Mouse (Mus musculus) forebrain, embryonic 13.5 days (tissue): Measurements from ENCODE around the gene Acly. TPM values are rescaled to one million over a fixed set of nuclear protein-coding genes. Genes with fewer than 3 reads are reported as not detected.
A peak's percentile ranks its signal among the peaks of the same experiment; 100 is the strongest.

Experiments
- ATAC-seq: fragments of 200-750 bp; cut with Nextera tagmentation; 2 replicates; pipeline ENCODE4 v1.8.0; 2017
- H3K27ac ChIP-seq: fragments of 300-500 bp; sonication (generic); 2 replicates; pipeline ENCODE4 v1.5.1; 2015; ENCODE audit warnings: inconsistent platforms, mild to moderate bottlenecking, moderate library complexity
- H3K27me3 ChIP-seq: fragments of 300-500 bp; sonication (generic); 2 replicates; pipeline ENCODE4 v1.6.1; 2015; ENCODE audit warnings: mild to moderate bottlenecking, inconsistent platforms
- H3K36me3 ChIP-seq: fragments of 300-500 bp; sonication (generic); 2 replicates; pipeline ENCODE4 v1.6.1; 2015; ENCODE audit warnings: mild to moderate bottlenecking, inconsistent platforms; ENCODE audit not compliant: poor library complexity, severe bottlenecking
- H3K4me1 ChIP-seq: fragments of 300-500 bp; sonication (generic); 2 replicates; pipeline ENCODE4 v1.6.1; 2015; ENCODE audit warnings: inconsistent platforms
- H3K4me2 ChIP-seq: fragments of 300-500 bp; sonication (generic); 2 replicates; pipeline ENCODE4 v1.6.1; 2015; ENCODE audit warnings: inconsistent platforms, mild to moderate bottlenecking, moderate library complexity
- H3K4me3 ChIP-seq: fragments of 300-500 bp; sonication (generic); 2 replicates; pipeline ENCODE4 v1.5.1; 2015; ENCODE audit warnings: mild to moderate bottlenecking, inconsistent platforms
- H3K9ac ChIP-seq: fragments of 300-500 bp; sonication (generic); 2 replicates; pipeline ENCODE4 v1.6.1; 2015; ENCODE audit warnings: mild to moderate bottlenecking, inconsistent platforms
- H3K9me3 ChIP-seq: fragments of 300-500 bp; sonication (generic); replicated peaks from 2 replicates; pipeline ENCODE4 v1.6.1; 2016; ENCODE audit warnings: inconsistent platforms
- WGBS: fragments of 180-500 bp; shearing (Covaris S2); methylation state at CpG from one replicate; pipeline ENCODE4 v1.1.7; 2015; 5-methylcytosine and 5-hydroxymethylcytosine counted together
- polyA plus RNA-seq: library from polyadenylated mRNA; unstranded; fragments of >200 nt; fragmentation: Nextera tagmentation; extraction: Ambion mirVana; gene quantifications from 2 replicates; pipeline ENCODE4 v1.2.1, GENCODE M21; 2015

Gene Acly
- polyA plus RNA-seq = 251 and 271 TPM in 2 replicates

DNA sequence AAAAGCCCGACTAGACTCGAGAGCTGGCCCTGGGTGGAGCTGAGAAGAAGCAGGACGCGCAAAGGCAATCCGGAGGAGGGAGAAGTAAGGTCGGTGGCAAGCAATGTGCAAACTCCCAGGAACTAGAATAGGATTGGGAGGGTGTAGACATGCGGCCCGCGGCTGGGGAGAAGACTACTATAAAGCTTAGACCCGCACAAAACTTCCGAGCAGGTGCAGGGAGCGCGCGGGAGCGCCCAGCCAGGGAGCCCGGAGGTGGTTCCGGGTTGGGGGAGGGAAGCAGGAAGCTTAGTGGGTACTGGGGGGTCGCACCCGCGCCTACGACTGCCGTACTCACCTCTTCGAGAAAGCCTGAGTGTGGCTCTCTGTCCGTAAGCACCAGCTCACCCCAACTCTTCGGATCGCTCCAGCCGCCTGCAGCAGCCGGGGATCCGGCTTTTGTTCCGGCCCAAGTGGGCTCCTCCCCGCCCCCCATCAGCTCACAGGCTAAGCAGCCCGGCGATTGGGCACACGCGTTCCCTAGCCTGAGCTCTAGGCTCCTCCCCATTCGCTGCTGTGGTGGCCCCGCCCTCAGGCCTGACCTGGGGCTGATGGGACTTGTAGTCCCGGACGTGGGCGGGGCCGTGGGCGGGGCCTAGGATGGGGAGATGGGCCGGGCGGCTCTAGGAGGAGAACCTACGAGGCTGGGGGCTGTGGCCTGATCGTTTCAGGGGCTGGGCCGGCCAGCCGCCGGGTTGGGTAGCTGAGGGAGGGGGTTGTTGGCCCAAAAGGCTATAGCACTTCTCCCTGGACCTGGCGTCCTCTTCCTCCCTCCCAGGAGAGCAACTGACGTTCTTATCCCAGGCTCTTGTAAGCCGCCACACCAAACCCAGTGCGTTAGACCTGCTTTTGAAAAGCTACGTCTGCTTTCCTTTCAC lies at the start of gene Acly:
Gene Acly (minus strand): TSS at position 543 of the 917 bp plus-strand sequence.
- H3K27ac ChIP-seq = peak within 1 kb of the TSS; percentile 93
- peak; percentile 99 for ATAC-seq
- H3K4me1 ChIP-seq = peaks cover 32% of the 10 kb centered on the region
- H3K9ac ChIP-seq = peak within 1 kb of the TSS; percentile 88
- H3K4me3 ChIP-seq = peak within 1 kb of the TSS; percentile 91
- under 1% methylated on average over 50 of the region's 54 CpGs for WGBS
- no peaks in the 10 kb centered on the region for H3K9me3 ChIP-seq
- H3K4me2 ChIP-seq = peak within 1 kb of the TSS; percentile 84
- peaks cover 16% of the 10 kb centered on the region for H3K36me3 ChIP-seq
- no peaks in the 10 kb centered on the region for H3K27me3 ChIP-seq

DNA sequence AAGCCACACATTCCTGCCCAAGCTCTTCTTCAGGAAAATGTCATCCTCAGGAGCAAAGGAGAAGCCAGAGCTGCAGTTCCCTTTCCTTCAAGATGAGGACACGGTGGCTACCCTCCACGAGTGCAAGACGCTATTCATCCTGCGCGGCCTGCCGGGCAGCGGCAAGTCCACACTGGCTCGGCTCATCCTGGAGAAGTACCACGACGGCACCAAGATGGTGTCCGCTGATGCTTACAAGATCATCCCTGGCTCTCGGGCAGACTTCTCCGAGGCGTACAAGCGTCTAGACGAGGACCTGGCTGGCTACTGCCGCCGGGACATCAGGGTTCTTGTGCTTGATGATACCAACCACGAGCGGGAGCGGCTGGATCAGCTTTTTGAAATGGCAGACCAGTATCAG lies 48.5 kb upstream of the Acly start:
- H3K9me3 ChIP-seq = no peaks in the 10 kb centered on the region
- H3K27ac ChIP-seq = no peak overlapping the region
- H3K4me3 ChIP-seq = no peak overlapping the region
- peaks cover 15% of the 10 kb centered on the region for H3K4me1 ChIP-seq
- no peak overlapping the region for H3K9ac ChIP-seq
- 71% methylated on average over 21 of the region's 21 CpGs for WGBS
- H3K36me3 ChIP-seq = peaks cover 35% of the 10 kb centered on the region
- H3K27me3 ChIP-seq = peaks cover 13% of the 10 kb centered on the region
- ATAC-seq = no peak
- H3K4me2 ChIP-seq = no peak overlapping the region

DNA sequence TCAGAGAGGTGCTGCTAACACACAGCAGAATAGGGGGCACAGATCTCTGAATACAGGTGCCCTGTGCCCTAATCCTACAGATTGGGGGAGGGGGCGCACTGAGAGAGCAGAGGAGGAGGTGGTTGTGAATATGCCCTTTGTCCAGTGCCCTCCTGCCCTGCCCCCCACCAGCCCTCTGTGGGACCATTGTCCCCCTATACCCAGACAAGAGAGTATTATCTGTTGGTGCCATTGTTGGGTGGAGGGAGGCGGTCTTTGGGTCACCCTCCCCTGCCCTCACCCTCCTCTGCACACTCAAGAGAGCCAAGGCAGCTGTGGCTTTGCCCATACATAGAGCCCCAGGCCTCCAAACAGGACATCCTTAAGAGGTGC lies 47.7 kb upstream of the Acly start:
- 18% methylated on average over 2 of the region's 2 CpGs for WGBS
- Histone ChIP-seq H3K27ac (peak overlapping the region; percentile 12; the same call in 1 of the 2 replicates), H3K9me3 (no peaks in the 10 kb centered on the region)

DNA sequence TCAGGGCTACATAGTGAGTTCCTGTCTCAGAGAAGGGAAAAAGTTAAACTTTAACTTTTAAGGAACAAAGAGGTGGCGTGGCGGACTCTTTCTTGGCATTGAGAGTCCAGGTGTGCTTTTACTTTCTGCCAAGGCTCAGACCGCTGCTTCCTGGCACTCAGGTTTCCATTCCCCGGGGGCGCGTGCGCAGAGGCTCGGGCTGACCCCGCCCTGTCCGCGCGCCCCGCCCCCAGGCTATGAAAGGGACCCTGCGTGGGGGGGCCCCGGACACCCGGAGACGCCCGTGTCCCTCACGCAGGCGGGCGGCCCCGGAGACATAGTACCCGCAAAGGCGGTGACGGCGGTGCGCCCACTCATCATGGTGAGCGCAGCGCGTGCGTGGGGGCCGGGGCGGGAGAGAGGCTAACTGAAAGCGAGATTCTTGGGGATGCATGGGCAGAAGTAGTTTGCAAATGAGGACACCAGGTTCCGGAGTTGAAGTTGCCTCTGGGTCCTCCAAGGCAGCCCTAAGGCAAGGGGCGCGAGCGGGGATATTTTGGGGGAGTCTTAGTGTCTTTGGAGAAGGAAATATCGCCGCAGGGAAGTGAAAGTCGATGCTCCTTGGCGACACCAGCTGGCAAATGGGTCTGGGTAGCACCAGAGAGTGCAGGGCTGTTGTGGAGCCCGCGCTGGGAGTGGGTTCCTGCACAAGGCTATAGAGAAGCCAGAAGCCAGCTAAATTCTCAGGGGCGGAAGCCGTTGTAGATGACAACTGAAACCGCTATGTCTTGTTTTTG lies 47.1 kb upstream of the Acly start, which contains the start of gene Cnp:
Gene Cnp (plus strand): TSS at position 197 of the 776 bp plus-strand sequence.
- Histone ChIP-seq H3K9ac (peak within 1 kb of the TSS; percentile 70), H3K36me3 (peaks cover 21% of the 10 kb centered on the region), H3K4me1 (peaks cover 22% of the 10 kb centered on the region), H3K27ac (peak within 1 kb of the TSS; percentile 12), H3K4me3 (peak within 1 kb of the TSS; percentile 69), H3K4me2 (peak within 1 kb of the TSS; percentile 80), H3K27me3 (peaks cover 20% of the 10 kb centered on the region), H3K9me3 (no peaks in the 10 kb centered on the region)
- peak; percentile 66 for ATAC-seq
- 1% methylated on average over 47 of the region's 47 CpGs for WGBS

More for the DNA sequence above, 47.7 kb upstream of the Acly start:
- Histone ChIP-seq H3K27me3 (peaks cover 20% of the 10 kb centered on the region), H3K4me1 (peaks cover 22% of the 10 kb centered on the region), H3K9ac (peak overlapping the region; percentile 70), H3K4me2 (peak overlapping the region; percentile 80), H3K4me3 (peak overlapping the region; percentile 69), H3K36me3 (peaks cover 27% of the 10 kb centered on the region)
- peak; percentile 7; the same call in 1 of the 2 replicates for ATAC-seq

DNA sequence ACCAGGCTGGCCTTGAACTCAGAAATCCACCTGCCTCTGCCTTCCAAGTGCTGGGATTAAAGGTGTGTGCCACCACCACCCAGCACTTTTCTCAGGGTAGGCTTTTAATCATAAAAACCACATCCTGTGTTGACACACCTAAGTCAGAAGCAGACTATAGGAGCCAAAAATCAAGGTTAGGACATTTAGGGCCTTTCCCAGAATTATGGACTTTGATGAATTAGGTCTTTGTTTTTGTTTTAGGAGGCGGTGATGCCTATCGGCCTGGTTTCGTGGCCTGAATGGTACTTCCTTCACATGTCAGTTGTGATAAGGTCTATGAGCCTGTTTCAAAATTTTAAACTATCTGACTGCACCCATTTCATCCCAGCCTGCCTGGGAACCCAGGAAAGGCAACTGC lies 46.4 kb upstream of the Acly start:
- peak overlapping the region; percentile 80 for H3K4me2 ChIP-seq
- no peaks in the 10 kb centered on the region for H3K9me3 ChIP-seq
- no peak overlapping the region for H3K27ac ChIP-seq
- peaks cover 20% of the 10 kb centered on the region for H3K27me3 ChIP-seq
- peak overlapping the region; percentile 69 for H3K4me3 ChIP-seq
- 95% methylated on average over 3 of the region's 3 CpGs for WGBS
- peaks cover 22% of the 10 kb centered on the region for H3K4me1 ChIP-seq
- ATAC-seq = no peak
- no peak overlapping the region for H3K9ac ChIP-seq
- H3K36me3 ChIP-seq = peaks cover 14% of the 10 kb centered on the region

DNA sequence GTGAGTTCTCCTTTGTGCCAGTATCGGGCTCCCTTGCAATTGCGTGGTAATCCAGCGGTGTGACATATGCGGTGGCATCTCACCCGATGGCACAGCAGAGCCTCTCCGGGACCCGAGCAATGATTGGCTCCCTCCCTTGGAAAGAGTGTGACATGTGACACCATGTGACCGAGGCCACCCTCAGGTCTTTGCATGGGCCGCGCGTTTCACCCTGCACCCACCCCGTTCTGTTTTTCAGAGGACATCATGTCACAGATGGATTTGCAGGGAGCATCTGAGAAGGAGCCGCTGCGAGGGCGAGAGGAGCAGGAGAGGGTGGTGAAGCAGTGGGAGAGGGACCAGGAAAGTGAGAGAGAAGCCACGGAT lies 43.4 kb upstream of the Acly start:
- peak; percentile 6; the same call in 1 of the 2 replicates for ATAC-seq
- peaks cover 22% of the 10 kb centered on the region for H3K4me1 ChIP-seq
- H3K27me3 ChIP-seq = peaks cover 20% of the 10 kb centered on the region
- no peaks in the 10 kb centered on the region for H3K36me3 ChIP-seq
- 6% methylated on average over 16 of the region's 16 CpGs for WGBS
- peak overlapping the region; percentile 21 for H3K4me3 ChIP-seq
- H3K4me2 ChIP-seq = peak overlapping the region; percentile 57
- H3K9ac ChIP-seq = peak overlapping the region; percentile 51
- no peak overlapping the region for H3K27ac ChIP-seq
- no peaks in the 10 kb centered on the region for H3K9me3 ChIP-seq

DNA sequence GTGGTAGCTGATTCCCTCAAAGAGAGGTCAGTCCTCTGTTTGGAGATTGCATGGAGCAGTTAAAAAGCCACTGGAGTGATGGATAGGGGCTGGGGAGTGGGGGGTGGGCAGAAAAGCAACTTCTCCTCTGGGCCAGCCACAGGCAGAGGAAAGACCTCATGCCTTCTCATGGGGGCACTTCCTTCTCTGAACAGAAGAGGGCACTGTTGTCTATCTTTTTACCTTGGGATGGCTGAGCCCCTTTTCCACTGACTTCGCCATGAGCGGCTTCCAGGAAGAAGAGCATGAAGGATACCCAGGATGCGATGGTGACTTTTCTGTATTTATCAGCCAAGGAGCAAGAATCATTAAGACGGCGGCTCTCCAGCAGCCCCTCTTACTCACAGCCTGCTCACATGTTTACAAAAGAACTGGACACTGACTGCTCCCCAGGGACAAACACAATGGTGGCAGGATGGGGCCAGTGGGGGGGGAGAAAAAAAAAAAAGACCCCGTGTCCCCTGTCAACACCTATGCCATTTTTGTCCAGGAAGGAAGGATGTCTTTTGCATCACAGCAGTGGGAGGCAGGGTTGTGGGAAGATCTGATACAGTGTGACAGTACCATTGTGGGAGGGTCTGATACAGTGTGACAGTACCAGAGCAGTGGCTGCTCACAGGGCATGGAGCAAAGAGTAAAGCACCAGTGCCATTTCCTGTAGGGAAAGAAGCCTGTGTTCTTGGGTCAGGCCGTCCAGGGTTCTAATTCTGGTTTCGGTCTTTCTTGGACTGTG lies 42.8 kb upstream of the Acly start:
- Histone ChIP-seq H3K9ac (peak overlapping the region; percentile 51; the same call in 1 of the 2 replicates), H3K9me3 (no peaks in the 10 kb centered on the region), H3K27me3 (peaks cover 20% of the 10 kb centered on the region), H3K36me3 (no peaks in the 10 kb centered on the region), H3K27ac (no peak overlapping the region), H3K4me2 (peak overlapping the region; percentile 57), H3K4me3 (peak overlapping the region; percentile 21), H3K4me1 (peaks cover 19% of the 10 kb centered on the region)
- WGBS = 7% methylated on average over 8 of the region's 8 CpGs
- ATAC-seq = peak; percentile 60

DNA sequence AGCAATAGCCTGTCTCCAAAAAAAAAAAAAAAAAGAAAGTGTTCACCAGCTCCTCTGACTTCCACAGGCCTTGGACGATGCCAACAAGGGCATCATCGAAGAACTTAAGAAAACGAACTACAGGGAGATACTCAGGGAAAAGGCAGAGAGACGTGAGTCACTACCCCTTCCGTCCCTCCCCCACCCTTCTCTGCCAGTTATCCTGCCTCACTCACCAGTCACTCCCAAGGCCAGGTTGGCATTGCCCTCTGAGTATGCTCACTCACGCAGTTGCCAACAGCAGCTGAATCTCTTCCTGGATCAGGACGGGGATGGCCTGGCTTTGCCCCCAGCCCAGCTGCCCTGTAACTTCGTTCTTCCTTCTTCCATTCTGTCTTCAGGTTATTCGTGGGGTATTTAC lies 42.0 kb upstream of the Acly start:
- Histone ChIP-seq H3K27ac (no peak overlapping the region), H3K9ac (no peak overlapping the region), H3K36me3 (no peaks in the 10 kb centered on the region), H3K27me3 (peaks cover 20% of the 10 kb centered on the region), H3K4me2 (no peak overlapping the region), H3K9me3 (no peaks in the 10 kb centered on the region), H3K4me3 (no peak overlapping the region), H3K4me1 (peaks cover 12% of the 10 kb centered on the region; the same call in 1 of the 2 replicates)
- 67% methylated on average over 9 of the region's 9 CpGs for WGBS
- ATAC-seq = no peak

DNA sequence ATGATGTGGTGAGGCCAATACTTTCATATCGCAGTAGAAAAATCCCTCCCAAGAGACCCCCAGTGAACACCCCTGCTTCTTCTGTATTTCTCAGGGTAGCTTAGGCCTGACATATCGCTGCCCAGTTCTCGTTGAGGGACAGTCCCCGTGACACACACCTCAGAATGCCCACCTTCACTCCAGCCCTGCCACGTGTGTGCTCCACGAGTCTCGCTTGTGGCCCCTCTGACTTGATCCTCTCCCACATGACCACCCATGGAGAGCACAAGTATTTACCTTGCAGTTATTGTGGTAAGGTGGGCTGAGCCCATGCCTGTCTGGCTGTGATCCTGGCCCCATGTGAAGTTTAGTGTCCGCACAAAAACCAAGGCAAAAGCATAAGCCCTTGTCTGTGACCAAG lies 40.9 kb upstream of the Acly start:
- peaks cover 9% of the 10 kb centered on the region; the same call in 1 of the 2 replicates for H3K4me1 ChIP-seq
- no peaks in the 10 kb centered on the region for H3K36me3 ChIP-seq
- ATAC-seq = no peak
- H3K4me3 ChIP-seq = no peak overlapping the region
- H3K27ac ChIP-seq = no peak overlapping the region
- H3K9me3 ChIP-seq = no peaks in the 10 kb centered on the region
- no peak overlapping the region for H3K4me2 ChIP-seq
- WGBS = 86% methylated on average over 8 of the region's 8 CpGs
- peaks cover 20% of the 10 kb centered on the region for H3K27me3 ChIP-seq
- H3K9ac ChIP-seq = no peak overlapping the region; the same call in 1 of the 2 replicates

DNA sequence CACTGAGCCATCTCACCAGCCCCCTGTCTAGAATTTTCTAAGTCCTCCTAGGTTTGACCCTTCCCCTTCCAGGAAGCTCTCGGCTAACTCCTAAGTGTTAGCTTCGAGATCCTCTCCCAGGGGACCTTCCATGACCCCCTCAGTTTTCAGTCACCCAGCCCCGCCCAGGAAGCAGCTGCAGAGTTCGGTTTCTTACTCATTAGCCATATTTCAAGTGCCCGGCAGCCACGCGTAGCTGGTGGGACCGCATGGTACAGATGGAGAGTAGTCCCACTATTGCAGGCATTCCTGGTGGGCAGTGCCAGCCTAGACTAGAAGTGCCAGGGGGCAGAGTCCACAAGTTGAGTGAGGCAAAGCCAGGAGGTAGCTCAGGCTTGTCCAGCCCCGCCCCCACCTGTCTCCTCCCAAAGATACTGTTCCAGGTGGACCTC lies 40.0 kb upstream of the Acly start:
- H3K4me3 ChIP-seq = no peak overlapping the region
- H3K4me2 ChIP-seq = no peak overlapping the region
- ATAC-seq = no peak
- H3K27me3 ChIP-seq = peaks cover 20% of the 10 kb centered on the region
- H3K36me3 ChIP-seq = no peaks in the 10 kb centered on the region
- no peak overlapping the region for H3K27ac ChIP-seq
- H3K4me1 ChIP-seq = peaks cover 9% of the 10 kb centered on the region; the same call in 1 of the 2 replicates
- H3K9me3 ChIP-seq = no peaks in the 10 kb centered on the region
- no peak overlapping the region for H3K9ac ChIP-seq
- WGBS = 75% methylated on average over 9 of the region's 9 CpGs

DNA sequence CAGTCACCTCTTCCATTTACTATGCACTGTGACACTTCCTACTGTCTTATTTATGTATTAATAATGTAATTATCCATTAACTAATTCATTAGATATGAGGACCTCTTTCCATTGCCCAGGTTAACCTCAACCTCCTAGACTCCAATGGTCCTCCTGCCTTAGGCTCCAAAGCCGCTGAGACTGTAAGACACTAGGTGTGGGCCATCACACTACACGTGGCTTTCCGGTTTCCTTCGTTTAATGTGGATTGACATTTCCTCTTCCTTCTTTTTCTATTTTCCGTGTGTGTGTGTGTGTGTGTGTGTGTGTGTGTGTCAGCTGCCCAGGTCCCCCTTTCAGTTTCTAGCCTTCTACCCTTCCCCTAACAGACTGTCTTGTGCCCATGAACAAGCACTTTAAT lies 39.4 kb upstream of the Acly start:
- H3K4me3 ChIP-seq = no peak overlapping the region
- no peaks in the 10 kb centered on the region for H3K36me3 ChIP-seq
- H3K4me1 ChIP-seq = peaks cover 9% of the 10 kb centered on the region; the same call in 1 of the 2 replicates
- no peaks in the 10 kb centered on the region for H3K9me3 ChIP-seq
- H3K9ac ChIP-seq = no peak overlapping the region
- WGBS = 78% methylated on average over 5 of the region's 5 CpGs
- no peak overlapping the region for H3K4me2 ChIP-seq
- peaks cover 17% of the 10 kb centered on the region for H3K27me3 ChIP-seq
- ATAC-seq = no peak
- H3K27ac ChIP-seq = no peak overlapping the region
